Mouse (Mus musculus): ENCODE measurements around the gene Macrod2.

Macrod2 gene

DNA sequence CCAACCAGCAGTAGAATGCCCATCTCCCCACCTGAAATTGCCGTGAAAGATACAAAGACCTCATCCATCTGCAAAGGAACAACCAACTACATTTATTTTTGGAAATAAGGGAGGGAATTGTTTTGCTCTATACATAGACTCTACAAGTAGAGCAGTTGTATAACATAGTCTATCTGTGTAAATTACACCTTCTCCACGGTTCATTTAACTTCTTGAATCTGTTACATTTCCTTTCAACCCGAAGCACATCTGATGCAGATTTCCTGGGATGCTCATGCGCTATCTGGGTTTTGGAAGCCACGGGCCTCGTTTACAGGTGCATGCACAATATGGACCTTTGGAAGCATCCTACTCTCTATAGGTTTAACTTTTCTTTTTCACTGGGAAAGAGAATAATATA lies 175.8 kb downstream of the Macrod2 start:
- DNase-seq (ENCODE audit: extremely low read depth, low read depth, low spot score): no peak

DNA sequence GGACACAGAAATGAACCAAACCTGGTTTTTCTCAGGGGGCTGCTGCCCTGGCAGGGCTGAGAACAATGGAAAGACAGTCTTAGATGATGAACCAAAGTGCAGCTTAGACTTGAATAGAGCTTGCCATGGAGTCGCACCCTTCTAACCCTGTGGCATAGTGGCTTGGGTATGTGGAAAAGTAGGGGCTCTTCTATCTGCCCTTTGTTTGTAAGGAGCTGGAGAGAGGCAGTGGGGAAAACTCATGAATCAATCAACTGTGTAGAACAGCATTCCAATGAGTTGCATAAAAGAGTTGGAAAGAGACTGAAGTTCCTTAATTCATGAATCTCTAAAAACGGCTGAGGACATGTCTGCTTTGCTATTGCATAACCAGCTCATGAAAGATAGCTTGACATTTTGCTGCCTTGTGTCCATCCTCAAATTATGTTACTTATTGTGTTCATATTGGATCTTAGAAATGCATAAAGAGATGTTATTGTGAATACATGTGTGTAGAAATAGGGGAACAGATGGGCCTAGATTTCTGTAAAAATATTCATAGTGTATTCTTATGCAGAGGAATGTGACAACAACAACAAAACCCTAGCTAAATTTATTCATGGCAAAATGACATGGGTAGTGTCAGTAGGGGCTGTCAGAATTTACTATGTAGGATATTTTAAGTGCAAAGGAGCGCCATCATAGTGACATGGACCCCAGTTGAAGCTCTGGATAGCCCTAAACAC lies 197.6 kb downstream of the Macrod2 start:
- DNase-seq (ENCODE audit: extremely low read depth, low read depth, low spot score): no peak

DNA sequence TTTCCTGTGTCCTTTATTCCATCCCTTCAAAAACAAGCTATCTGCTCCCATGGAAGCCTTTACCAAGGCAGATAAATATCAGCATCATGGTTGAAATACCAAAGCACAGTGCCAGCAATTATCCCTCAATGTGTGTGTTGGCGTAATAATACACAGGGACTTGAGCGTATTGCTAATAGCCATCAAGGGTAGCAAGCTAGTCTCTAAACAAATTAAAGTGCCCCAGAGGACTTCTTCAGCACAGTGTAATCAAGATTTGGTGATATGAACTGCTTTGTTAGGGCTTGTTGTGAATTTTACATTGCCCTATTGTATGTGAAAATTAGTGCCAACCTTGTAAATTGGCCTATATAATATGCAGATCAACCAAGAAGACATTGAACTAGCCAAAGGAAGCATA lies 201.8 kb downstream of the Macrod2 start:
- DNase-seq (ENCODE audit: extremely low read depth, low read depth, low spot score): no peak

DNA sequence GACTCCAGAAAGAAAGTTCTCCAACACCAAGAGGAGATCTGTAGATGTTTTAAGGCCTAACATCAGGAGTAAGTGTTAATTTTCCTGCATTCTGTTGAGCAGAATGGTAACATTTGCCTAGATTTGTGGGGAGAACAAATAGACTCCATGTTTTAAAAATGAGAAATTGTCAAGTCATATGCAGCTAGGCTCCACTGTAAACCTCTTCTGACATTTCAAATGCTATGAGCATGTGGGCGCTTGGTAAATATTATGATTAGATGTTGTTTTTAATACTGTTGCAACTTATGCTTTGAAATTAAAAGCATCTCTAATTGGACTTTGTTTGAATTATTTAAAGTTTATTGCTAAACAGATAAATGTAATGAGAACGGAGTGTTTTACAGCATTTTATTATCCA lies 220.3 kb downstream of the Macrod2 start:
- DNase-seq (ENCODE audit: extremely low read depth, low read depth, low spot score): no peak

DNA sequence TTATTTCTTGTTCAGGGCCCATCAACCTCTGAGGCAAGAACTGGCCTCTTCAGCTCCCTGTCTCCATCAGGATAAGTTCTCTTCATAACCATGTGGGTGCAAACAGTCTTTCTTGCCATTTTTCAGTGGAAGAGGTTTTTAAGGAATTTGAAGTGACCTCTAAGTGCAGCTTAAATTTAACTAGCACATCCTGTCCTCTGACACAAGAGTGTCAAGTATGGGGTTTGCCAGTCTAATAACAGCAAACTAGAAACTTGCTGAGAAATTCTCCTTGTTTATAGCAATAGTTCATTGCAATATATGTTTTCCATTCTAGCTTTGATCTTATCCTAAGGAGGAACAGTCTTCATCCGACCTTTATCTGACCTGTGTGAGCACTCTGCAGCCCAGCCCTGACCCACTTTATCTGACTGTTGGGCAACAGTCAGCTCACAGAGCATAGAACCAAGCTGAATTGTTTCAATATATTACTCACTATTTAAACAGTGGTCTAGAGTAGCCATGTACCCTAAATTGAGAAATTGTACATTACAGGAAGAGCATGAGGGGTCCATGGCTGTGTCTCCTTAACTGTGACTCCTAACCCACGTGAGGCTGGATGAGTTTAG lies 226.7 kb downstream of the Macrod2 start:
- no peak for DNase-seq (ENCODE audit: extremely low read depth, low read depth, low spot score)

DNA sequence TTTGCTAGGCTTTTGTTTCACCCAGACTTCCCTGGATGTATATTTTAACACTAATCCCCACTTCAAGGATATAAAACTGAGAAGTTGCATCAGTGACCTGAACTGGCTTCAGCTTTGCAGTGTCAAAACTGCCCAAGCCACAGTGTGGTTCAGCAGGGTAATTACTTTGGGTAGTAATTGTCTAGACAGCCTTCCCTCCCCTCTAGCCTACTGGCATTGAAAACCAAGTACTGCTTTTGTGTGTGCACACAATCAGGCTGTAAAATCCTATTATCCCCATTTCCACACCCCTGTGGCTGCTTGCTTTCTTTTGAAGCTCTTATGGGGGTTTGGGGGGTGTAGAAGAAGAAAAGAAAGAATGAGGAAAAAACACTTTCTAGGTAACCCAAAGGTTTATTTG lies 258.4 kb downstream of the Macrod2 start:
- DNase-seq (ENCODE audit: extremely low read depth, low read depth, low spot score): no peak

DNA sequence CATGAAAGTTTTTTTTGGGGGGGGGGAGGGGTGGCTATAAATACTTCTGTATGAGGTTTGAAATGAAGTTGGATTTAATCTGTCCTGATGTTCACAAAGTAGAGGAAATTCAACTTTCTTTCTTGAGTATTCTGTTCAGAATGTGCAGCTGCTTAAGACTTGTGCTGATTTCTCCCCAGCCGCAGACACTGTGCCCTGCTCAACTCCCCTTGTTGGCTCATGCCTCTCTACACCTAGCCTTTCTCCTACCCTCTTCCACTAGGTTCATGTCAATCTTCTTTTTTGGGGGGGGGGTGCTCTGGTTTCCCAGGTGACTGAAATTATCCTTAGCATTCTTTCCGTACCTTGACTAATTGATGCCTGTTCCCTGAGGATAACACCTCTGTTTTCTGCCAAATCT lies 258.9 kb downstream of the Macrod2 start:
- no peak for DNase-seq (ENCODE audit: extremely low read depth, low read depth, low spot score)

DNA sequence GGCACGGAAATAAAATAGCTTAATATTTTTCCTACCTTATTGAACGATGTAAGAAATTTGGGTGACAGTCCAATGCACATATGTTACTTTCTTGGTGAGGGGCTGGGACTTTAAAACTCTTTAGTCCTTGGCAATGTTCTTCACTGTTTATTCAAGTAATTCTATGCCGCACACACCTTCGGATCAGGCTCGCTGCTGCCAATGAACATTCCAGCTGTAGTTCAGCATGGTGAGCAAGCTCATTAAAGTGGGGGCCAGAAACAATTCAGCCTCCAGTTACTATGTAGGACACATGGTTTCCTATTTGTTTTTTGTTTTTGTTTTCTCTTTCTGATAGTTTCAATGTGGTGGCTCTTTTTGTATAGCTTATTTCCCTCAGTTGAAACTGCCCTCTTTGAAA lies 267.6 kb downstream of the Macrod2 start:
- no peak for DNase-seq (ENCODE audit: extremely low read depth, low read depth, low spot score)

DNA sequence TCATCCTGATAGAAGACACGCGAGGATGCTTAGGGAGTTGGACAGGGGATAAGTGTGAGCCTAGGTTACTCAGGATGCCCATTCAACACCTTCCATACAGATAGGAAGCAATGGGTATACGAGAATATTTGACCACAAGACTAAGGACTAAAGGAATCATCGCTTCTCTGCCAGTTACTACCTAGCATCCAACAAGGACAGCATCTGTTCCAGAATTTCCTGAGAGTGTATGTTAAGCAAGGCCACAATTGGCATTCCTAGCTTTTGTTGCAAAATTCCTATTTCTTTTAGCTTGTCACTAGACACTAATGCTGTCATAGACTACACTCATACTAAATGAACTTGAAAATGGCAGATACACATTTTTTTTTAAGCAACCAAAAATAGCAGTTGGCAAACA lies 269.3 kb downstream of the Macrod2 start:
- no peak for DNase-seq (ENCODE audit: extremely low read depth, low read depth, low spot score)

DNA sequence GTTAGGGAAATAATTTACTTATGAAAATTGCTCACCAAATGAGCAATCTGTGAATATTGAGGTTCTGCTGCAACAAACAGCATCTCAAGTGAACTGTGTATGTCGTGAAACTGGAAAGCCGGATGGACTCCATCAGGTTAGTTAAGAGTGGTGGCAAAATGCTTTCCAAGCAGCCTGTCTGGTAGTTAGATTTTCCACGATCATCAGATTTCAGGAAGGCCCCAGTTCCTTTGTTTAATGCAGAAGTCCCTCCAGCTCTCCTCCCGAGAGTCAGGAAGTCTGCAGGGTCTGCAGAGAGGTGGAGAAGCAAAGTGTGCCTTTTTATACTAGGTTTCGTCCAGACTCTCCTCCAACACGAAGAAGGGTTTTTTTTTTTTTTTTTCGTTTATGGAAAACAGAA lies 271.7 kb downstream of the Macrod2 start:
- DNase-seq (ENCODE audit: extremely low read depth, low read depth, low spot score): no peak

DNA sequence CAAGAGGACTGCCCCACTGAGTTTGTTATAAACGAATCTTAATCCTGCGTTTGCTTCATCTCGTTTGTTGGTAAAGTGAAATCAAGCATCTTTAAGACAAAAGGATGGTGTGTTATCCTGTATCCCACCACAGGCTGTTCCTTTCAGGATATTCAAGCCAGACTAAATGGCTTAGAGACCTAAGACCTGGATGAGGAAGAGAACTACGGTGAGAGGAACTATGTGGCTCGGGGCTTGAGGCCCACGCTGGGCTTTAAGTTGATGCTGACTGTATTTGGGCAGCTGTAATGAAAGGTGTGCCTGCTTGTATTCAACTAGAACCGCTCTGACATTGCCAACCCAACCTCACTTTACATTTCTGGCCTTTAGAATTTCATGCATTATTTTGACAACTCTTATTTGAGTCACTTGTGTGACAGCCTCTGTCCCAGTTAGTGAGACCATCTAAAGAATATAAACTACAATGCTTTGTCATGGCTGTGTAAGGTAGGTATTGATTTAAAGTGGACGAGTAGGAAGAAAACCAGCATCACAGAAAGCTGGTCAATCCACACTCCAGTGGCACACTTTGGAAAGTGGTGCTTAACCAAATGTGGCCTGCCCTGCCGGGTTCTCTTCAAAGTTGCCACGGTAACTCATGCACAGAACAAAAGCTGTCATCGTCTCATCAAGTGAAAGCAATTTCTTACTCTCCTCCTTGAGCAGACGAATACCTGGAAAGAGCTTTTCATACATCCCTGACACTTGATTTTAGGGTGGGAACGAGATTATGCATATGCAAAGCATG lies 272.3 kb downstream of the Macrod2 start:
- DNase-seq (ENCODE audit: extremely low read depth, low read depth, low spot score): no peak

DNA sequence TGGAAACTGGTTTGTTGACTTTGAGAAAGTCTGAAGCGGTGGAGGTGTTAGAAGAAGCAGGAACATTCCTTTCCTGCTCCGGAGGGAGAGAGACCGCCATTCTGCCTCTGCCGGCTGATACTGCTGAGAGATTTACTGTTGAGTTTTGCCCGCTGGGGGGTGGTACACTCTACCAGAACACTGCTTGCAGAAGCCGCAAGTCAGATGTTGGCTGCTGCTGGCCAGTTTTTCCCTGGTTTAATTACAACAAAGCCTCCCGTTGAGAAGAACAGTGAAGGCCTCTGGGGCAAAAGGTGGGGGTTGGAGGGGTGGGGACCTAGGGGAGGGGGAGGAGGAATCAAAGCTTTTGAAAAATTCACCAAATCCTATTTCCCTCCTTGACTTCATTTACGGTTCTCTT lies 273.2 kb downstream of the Macrod2 start:
- DNase-seq (ENCODE audit: extremely low read depth, low read depth, low spot score): no peak

DNA sequence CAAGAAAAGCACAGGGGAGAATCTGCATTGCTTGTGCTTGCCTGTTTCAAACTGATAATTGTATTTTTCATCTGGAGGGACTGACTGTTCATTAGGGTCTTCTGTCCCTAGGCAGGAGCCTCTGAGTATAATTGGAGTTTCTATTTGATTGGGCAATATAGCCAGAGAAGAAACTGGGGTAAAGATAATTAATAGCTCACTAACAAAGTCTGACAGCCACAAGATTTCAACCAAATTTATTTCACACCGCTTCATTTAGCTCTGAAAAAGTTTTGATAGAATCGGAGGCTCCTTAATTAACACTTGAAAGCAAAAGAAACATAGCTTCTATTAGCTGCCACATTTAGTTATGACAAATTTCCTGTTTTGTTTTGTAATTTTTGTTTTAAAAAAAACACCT lies 274.0 kb downstream of the Macrod2 start:
- no peak for DNase-seq (ENCODE audit: extremely low read depth, low read depth, low spot score)

DNA sequence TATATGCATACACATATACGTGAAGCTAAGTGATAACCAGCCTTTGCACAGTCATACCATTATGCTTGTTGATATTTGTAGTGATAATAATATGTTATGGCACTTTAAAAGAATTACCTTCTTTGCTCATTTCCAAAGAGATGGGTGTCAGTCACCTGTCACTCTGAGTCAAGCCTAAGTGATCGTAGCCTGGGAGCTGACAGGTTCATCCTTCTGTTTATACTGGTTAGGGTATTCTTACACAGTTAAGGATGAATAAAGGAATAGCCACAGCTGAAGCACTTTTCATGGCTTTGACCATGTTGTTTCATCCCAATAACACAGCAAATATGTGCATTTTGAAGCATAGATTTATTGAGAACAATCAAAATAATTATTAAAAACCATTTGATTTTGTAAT lies 274.7 kb downstream of the Macrod2 start:
- DNase-seq (ENCODE audit: extremely low read depth, low read depth, low spot score): no peak

DNA sequence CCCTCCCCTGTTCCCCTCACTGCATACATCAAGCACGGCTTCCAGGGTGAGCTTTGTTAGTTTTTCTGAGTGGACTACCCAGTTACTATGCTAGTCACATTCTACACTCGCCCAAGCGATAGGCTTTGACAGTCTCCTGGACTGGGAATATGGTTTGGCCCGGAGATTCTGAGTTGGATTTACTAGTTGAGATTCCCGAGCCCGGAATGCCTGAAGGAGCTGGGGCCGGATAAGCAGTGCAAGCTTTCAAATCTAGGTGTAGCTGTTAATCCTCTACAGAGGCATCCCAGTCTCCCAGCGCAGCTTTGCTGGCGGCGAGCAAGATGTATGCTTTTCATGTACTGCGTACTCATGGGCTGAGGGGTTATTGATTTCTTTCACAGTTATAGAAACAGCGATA lies 275.3 kb downstream of the Macrod2 start:
- no peak for DNase-seq (ENCODE audit: extremely low read depth, low read depth, low spot score)

DNA sequence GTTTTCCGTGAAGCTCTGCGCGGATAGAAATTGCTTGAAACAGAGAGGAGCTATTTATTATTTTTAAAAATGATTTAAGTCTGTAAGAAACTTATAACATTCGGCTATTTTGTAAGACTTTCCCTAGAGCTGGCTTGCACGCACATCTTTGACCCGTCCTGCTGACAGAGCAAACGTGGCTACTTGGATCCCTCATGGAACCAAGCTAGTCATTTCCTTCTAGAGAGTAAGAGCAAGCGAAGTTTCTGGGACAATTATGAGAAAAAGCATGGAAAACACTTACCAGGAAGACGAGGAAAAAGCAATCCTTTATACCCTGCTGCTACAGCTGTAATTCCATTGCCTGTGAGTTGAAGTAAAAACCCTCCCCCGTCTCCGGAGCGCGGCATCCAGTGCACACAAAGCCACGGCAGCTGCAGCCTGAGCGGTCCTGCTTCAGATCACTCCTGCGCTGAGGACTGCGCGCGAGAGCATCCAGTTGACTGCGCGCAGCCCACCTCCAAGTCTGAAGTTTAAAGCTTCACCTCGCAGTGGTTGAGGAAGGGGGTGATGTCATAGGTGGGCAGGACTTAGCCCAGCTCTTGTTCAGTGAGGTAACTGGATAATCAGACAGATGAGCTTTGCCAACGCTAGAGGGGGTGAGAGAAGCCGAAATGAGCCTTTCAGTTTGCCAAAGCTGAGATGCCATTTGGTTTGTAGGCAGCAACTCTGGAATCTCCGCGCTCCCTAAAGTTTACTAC lies 276.0 kb downstream of the Macrod2 start, which contains the start of gene Flrt3:
Gene Flrt3 (minus strand): TSS at position 507 of the 740 bp plus-strand sequence.
- DNase-seq (ENCODE audit: extremely low read depth, low read depth, low spot score): peak; percentile 31

DNA sequence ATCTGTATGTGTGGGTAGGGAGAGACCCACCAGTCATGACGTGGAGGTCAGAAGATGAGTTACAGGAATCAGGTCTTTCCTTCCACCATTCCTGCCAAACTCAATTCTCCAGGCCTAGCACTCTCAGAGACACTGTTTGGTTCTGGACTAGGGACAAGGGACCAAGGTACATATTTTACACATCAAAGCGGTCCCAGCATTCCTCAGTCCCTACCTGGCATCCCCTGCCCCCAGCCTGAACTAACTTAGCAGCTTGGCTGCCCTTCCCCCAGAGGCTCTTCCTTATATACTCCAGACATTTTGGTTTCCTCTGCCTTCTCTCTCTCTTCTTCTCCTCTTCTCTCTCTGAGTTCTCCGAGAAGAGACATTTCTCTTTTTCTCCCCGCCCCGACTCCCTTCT lies 278.4 kb downstream of the Macrod2 start:
- DNase-seq (ENCODE audit: extremely low read depth, low read depth, low spot score): no peak

DNA sequence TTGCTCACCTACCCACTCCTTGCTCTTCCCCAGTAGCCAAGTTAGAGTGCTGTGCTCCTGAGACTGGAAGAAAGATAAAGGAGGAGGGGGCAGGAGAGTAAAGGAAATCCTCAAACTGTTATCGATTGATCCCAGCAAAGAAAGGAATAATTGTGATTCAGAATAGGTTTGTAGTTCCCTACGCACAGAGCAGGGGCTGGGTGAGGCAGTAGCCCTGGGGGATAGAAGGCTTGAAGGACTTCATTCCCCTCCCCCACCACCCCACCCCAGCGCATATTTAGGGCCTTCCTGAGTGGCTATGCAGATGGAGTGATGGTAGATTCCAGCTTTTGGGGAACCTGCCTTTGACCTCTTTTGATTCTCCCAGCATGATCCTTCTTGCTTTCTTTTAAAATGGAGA lies 281.6 kb downstream of the Macrod2 start:
- no peak for DNase-seq (ENCODE audit: extremely low read depth, low read depth, low spot score)

DNA sequence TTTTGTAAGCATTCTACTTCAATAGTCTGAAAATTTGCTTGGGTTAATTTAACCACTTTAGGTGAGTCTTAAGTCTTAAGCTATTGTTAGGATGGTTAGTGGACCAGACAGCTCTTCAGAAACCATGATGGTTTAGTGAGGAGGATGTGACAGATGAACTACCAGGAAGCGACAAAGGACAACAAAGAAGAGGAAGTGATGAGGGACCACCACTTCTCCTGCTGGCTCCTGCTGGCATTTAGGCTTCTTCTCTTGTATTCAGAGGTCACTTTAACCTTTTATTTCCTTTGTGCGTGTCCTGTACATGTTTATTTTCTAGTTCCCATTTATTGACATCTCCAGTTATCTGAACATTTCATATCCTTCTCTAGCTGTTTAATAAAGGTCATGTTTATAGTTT lies 295.8 kb downstream of the Macrod2 start:
- no peak for DNase-seq (ENCODE audit: extremely low read depth, low read depth, low spot score)

DNA sequence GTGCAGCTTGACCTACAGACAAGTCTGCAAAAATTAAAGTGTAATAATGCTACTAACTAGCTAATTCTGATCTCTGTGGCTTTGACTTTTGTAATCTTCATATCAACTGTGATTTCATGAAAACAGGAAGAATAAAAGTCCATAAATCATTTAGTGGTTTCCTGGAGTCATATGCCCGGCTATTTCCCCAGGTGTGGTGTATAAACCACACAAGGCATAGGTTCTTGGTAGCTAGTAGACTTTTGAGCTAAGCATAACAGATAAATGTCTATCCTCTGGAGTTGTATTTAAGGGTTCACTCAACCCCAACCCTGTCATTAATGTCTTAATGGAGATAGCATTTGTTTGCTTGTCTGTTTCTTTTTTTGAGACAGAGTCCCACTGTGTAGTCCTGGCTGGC lies 296.3 kb downstream of the Macrod2 start:
- DNase-seq (ENCODE audit: extremely low read depth, low read depth, low spot score): no peak

DNA sequence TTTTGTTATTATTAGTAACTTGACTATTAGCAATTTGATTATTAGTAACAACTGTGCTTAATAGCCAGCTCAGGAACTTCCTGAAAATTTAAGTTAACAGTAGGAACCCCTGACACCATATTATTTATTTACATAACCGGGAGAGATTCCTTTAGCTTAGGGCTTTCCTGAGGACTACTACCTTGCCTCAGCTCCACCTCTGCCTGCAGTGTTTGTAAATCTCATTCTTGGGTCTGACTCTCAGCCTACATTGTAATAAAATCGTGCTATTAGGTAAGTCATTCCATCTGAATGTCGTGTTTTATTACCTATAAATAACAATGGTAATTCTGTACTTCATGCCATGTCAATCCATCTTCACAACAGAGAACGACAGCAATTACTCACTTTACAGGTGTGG lies 297.4 kb downstream of the Macrod2 start:
- no peak for DNase-seq (ENCODE audit: extremely low read depth, low read depth, low spot score)

All from fat pad, adult 2 months (tissue).